Mouse (Mus musculus): ENCODE measurements around the gene Ubac2.

GRCm38 (mm10) chr14:121920511-121921124 is 42.2 kb downstream of the Ubac2 start:
- TF ChIP-seq CTCF (IDR thresholded peaks at IDR 0.05; ENCODE audit: low read depth, low read length) (no peak), POLR2A (IDR thresholded peaks at IDR 0.05; ENCODE audit: borderline replicate concordance, low read depth, low read length) (no peak)
